In genomic region chr11:3451701-3452163, GRCm38 (mm10) we compare ENCODE assay signal across 8 mouse cellular contexts. TPM values are rescaled to one million over a fixed set of nuclear protein-coding genes. Genes with fewer than 3 reads are reported as not detected.
DNase-seq lines count a peak whose midpoint lies in the region; ATAC-seq and TF ChIP-seq lines count a peak whose summit lies in the region.

No protein-coding gene starts in this region.

- no peak for TF ChIP-seq POLR2A in kidney, adult 2 months (IDR thresholded peaks at IDR 0.05; ENCODE audit: low read depth, low read length)
- no peak for TF ChIP-seq POLR2A in ES-Bruce4 (IDR thresholded peaks at IDR 0.05; ENCODE audit: insufficient read depth, low read length)

- peak overlapping the region; percentile 92 for H3K4me2 ChIP-seq in heart, postnatal 0 days (ENCODE audit: low read depth, low read length)
- peak overlapping the region; percentile 77 for H3K4me2 ChIP-seq in limb, embryonic 15.5 days
- H3K4me2 ChIP-seq in midbrain, embryonic 14.5 days (ENCODE audit: low read length) = peak overlapping the region; percentile 77

- no peaks in the 10 kb centered on the region for H3K36me3 ChIP-seq in kidney, adult 2 months (ENCODE audit: control insufficient read depth, insufficient read depth, low read length)
- H3K36me3 ChIP-seq in ES-Bruce4 (ENCODE audit: control insufficient read depth, insufficient read depth, low read length, poor library complexity, severe bottlenecking) = no peaks in the 10 kb centered on the region
- H3K36me3 ChIP-seq in heart, postnatal 0 days (replicated peaks; ENCODE audit: control insufficient read depth, insufficient read depth, low read length) = no peaks in the 10 kb centered on the region
- peaks cover 12% of the 10 kb centered on the region for H3K36me3 ChIP-seq in limb, embryonic 15.5 days
- H3K36me3 ChIP-seq in midbrain, embryonic 14.5 days (ENCODE audit: control insufficient read depth, insufficient read depth, low read length) = peaks cover 7% of the 10 kb centered on the region; the same call in 1 of the 2 replicates

- H3K4me1 ChIP-seq in kidney, adult 2 months (ENCODE audit: control insufficient read depth, insufficient read depth, low read length) = peaks cover 3% of the 10 kb centered on the region; the same call in 1 of the 2 replicates
- peaks cover 2% of the 10 kb centered on the region for H3K4me1 ChIP-seq in ES-Bruce4 (ENCODE audit: control insufficient read depth, insufficient read depth, low read length)
- H3K4me1 ChIP-seq in heart, postnatal 0 days (ENCODE audit: control insufficient read depth, insufficient read depth) = peaks cover 4% of the 10 kb centered on the region; the same call in 1 of the 2 replicates
- peaks cover 14% of the 10 kb centered on the region for H3K4me1 ChIP-seq in limb, embryonic 15.5 days
- peaks cover 21% of the 10 kb centered on the region for H3K4me1 ChIP-seq in midbrain, embryonic 14.5 days (ENCODE audit: control insufficient read depth, insufficient read depth, low read length)

- peak; percentile 12 for ATAC-seq in common myeloid progenitor, adult 5-6 weeks (replicated peaks; ENCODE audit: low read depth, poor library complexity, severe bottlenecking)
- ATAC-seq in heart, postnatal 0 days (ENCODE audit: insufficient read depth, low read depth) = peak; percentile 37
- no peak; the same call in none of the 2 replicates for ATAC-seq in limb, embryonic 15.5 days (ENCODE audit: insufficient number of reproducible peaks, low FRiP score, low TSS enrichment, low read depth)
- no peak; the same call in none of the 2 replicates for ATAC-seq in midbrain, embryonic 14.5 days (ENCODE audit: low FRiP score, low TSS enrichment)

- TF ChIP-seq EP300 in ES-Bruce4 (IDR thresholded peaks at IDR 0.05; ENCODE audit: insufficient read depth, low read depth, low read length) = no peak
- no peak for TF ChIP-seq EP300 in heart, postnatal 0 days (IDR thresholded peaks at IDR 0.05; ENCODE audit: low read depth)

- TF ChIP-seq CTCF in kidney, adult 2 months (conservative IDR thresholded peaks at IDR 0.05; ENCODE audit: insufficient read depth, insufficient read length, low read depth, low read length) = no peak
- no peak for TF ChIP-seq CTCF in ES-Bruce4 (IDR thresholded peaks at IDR 0.05; ENCODE audit: low read depth, low read length)
- no peak for TF ChIP-seq CTCF in heart, postnatal 0 days (IDR thresholded peaks at IDR 0.05; ENCODE audit: low read depth)

- H3K27ac ChIP-seq in kidney, adult 2 months (ENCODE audit: insufficient read depth, low read depth, low read length) = peak overlapping the region; percentile 92
- peak overlapping the region; percentile 23 for H3K27ac ChIP-seq in ES-Bruce4 (ENCODE audit: insufficient read depth, low read length)
- H3K27ac ChIP-seq in heart, postnatal 0 days (ENCODE audit: low read depth) = peak overlapping the region; percentile 94
- peak overlapping the region; percentile 95 for H3K27ac ChIP-seq in limb, embryonic 15.5 days
- H3K27ac ChIP-seq in midbrain, embryonic 14.5 days (replicated peaks; ENCODE audit: low read depth, low read length) = peak overlapping the region; percentile 90

- H3K9ac ChIP-seq in ES-Bruce4 (ENCODE audit: low read depth, poor library complexity, severe bottlenecking) = peak overlapping the region; percentile 65
- H3K9ac ChIP-seq in heart, postnatal 0 days (replicated peaks; ENCODE audit: low read depth, low read length) = peak overlapping the region; percentile 66
- peak overlapping the region; percentile 85 for H3K9ac ChIP-seq in limb, embryonic 15.5 days
- peak overlapping the region; percentile 87 for H3K9ac ChIP-seq in midbrain, embryonic 14.5 days (replicated peaks; ENCODE audit: low read length)

- peak overlapping the region; percentile 77 for H3K4me3 ChIP-seq in kidney, adult 2 months (ENCODE audit: insufficient read depth, low read depth, low read length)
- peak overlapping the region; percentile 75 for H3K4me3 ChIP-seq in ES-Bruce4 (ENCODE audit: low read depth, low read length)
- H3K4me3 ChIP-seq in heart, postnatal 0 days (ENCODE audit: low read depth, low read length) = peak overlapping the region; percentile 69
- H3K4me3 ChIP-seq in limb, embryonic 15.5 days = peak overlapping the region; percentile 95
- peak overlapping the region; percentile 75 for H3K4me3 ChIP-seq in midbrain, embryonic 14.5 days (replicated peaks; ENCODE audit: low read depth, low read length)

- no peaks in the 10 kb centered on the region for H3K27me3 ChIP-seq in kidney, adult 2 months (replicated peaks; ENCODE audit: control insufficient read depth, insufficient read depth, low read length)
- H3K27me3 ChIP-seq in ES-Bruce4 (ENCODE audit: control insufficient read depth, insufficient read depth, low read length, poor library complexity, severe bottlenecking) = no peaks in the 10 kb centered on the region
- H3K27me3 ChIP-seq in heart, postnatal 0 days (ENCODE audit: control insufficient read depth, insufficient read depth, low read length) = no peaks in the 10 kb centered on the region
- no peaks in the 10 kb centered on the region for H3K27me3 ChIP-seq in limb, embryonic 15.5 days
- no peaks in the 10 kb centered on the region for H3K27me3 ChIP-seq in midbrain, embryonic 14.5 days (ENCODE audit: control insufficient read depth, insufficient read depth, low read length)

- H3K9me3 ChIP-seq in ES-Bruce4 (replicated peaks; ENCODE audit: control insufficient read depth, insufficient read depth, low read length, poor library complexity, severe bottlenecking) = no peaks in the 10 kb centered on the region
- no peaks in the 10 kb centered on the region for H3K9me3 ChIP-seq in heart, postnatal 0 days (replicated peaks; ENCODE audit: control insufficient read depth, low read length)
- no peaks in the 10 kb centered on the region for H3K9me3 ChIP-seq in limb, embryonic 15.5 days
- H3K9me3 ChIP-seq in midbrain, embryonic 14.5 days (ENCODE audit: control insufficient read depth, low read length) = no peaks in the 10 kb centered on the region

- no peak for DNase-seq in kidney, adult 2 months
- no peak for DNase-seq in kidney, adult 18-20 months
- DNase-seq in heart, postnatal 0 days (ENCODE audit: low spot score) = peak; percentile 45
- DNase-seq in midbrain, embryonic 14.5 days = no peak
- no peak for DNase-seq in cerebellum, postnatal 10 days

- WGBS in kidney, adult 2 months = under 1% methylated on average over 20 of the region's 20 CpGs
- WGBS in heart, postnatal 0 days = under 1% methylated on average over 20 of the region's 20 CpGs
- WGBS in limb, embryonic 15.5 days = under 1% methylated on average over 20 of the region's 20 CpGs
- under 1% methylated on average over 20 of the region's 20 CpGs for WGBS in midbrain, embryonic 14.5 days

RNA-seq across cellular contexts. Expression of gene Rnf185, which starts 0.4 kb away (rescaled TPM):
- polyA plus RNA-seq in kidney, adult 2 months (2012; rRNA removed) = 48.9 and 49.4 TPM in 2 replicates
- 20.4 and 21.4 TPM in 2 replicates for polyA plus RNA-seq in ES-Bruce4 (2011; ENCODE audit: insufficient read depth, insufficient read length, low read depth, missing spikeins)
- 6.4 and 8.4 TPM in 2 replicates for total RNA-seq in common myeloid progenitor, adult 5-6 weeks (2017)
- 41.2 and 82.6 TPM in 2 replicates for total RNA-seq in heart, postnatal 0 days (2014; rRNA removed; ENCODE audit: low replicate concordance)
- polyA plus RNA-seq in heart, postnatal 0 days (2015; fragmentation: Nextera tagmentation; extraction: Ambion mirVana) = 22.9 and 23.6 TPM in 2 replicates
- 32.8 and 35.7 TPM in 2 replicates for polyA plus RNA-seq in limb, embryonic 15.5 days (2015; fragmentation: Nextera tagmentation; extraction: Ambion mirVana)
- polyA plus RNA-seq in midbrain, embryonic 14.5 days (2014; fragmentation: Nextera tagmentation; extraction: Ambion mirVana) = 40.3 and 55.3 TPM in 2 replicates

RNA-seq across cellular contexts. Expression of gene Pla2g3, which starts 36.4 kb away (rescaled TPM):
- 0.19 and 0.27 TPM in 2 replicates for polyA plus RNA-seq in kidney, adult 2 months (2012; rRNA removed)
- polyA plus RNA-seq in ES-Bruce4 (2011; ENCODE audit: insufficient read depth, insufficient read length, low read depth, missing spikeins) = 0.28 TPM in 1 of 2 replicates, not detected in the other
- total RNA-seq in common myeloid progenitor, adult 5-6 weeks (2017) = not detected in 2 replicates
- 0.08 and 0.19 TPM in 2 replicates for total RNA-seq in heart, postnatal 0 days (2014; rRNA removed; ENCODE audit: low replicate concordance)
- 0.10 and 0.11 TPM in 2 replicates for polyA plus RNA-seq in heart, postnatal 0 days (2015; fragmentation: Nextera tagmentation; extraction: Ambion mirVana)
- 1.6 and 2.3 TPM in 2 replicates for polyA plus RNA-seq in limb, embryonic 15.5 days (2015; fragmentation: Nextera tagmentation; extraction: Ambion mirVana)
- 0.59 and 0.72 TPM in 2 replicates for polyA plus RNA-seq in midbrain, embryonic 14.5 days (2014; fragmentation: Nextera tagmentation; extraction: Ambion mirVana)

RNA-seq across cellular contexts. Expression of gene Limk2, which starts 42.7 kb away (rescaled TPM):
- 41.3 and 48.7 TPM in 2 replicates for polyA plus RNA-seq in kidney, adult 2 months (2012; rRNA removed)
- polyA plus RNA-seq in ES-Bruce4 (2011; ENCODE audit: insufficient read depth, insufficient read length, low read depth, missing spikeins) = 186 and 190 TPM in 2 replicates
- 13.8 and 28.4 TPM in 2 replicates for total RNA-seq in common myeloid progenitor, adult 5-6 weeks (2017)
- total RNA-seq in heart, postnatal 0 days (2014; rRNA removed; ENCODE audit: low replicate concordance) = 38.3 and 55.1 TPM in 2 replicates
- 31.0 and 32.8 TPM in 2 replicates for polyA plus RNA-seq in heart, postnatal 0 days (2015; fragmentation: Nextera tagmentation; extraction: Ambion mirVana)
- polyA plus RNA-seq in limb, embryonic 15.5 days (2015; fragmentation: Nextera tagmentation; extraction: Ambion mirVana) = 102 and 108 TPM in 2 replicates
- 155 and 172 TPM in 2 replicates for polyA plus RNA-seq in midbrain, embryonic 14.5 days (2014; fragmentation: Nextera tagmentation; extraction: Ambion mirVana)

RNA-seq across cellular contexts. Expression of gene Inpp5j, which starts 52.9 kb away (rescaled TPM):
- polyA plus RNA-seq in kidney, adult 2 months (2012; rRNA removed) = 24.0 and 28.0 TPM in 2 replicates
- 0.22 TPM in 1 of 2 replicates, not detected in the other for polyA plus RNA-seq in ES-Bruce4 (2011; ENCODE audit: insufficient read depth, insufficient read length, low read depth, missing spikeins)
- total RNA-seq in common myeloid progenitor, adult 5-6 weeks (2017) = not detected in 2 replicates
- 7.1 and 9.4 TPM in 2 replicates for total RNA-seq in heart, postnatal 0 days (2014; rRNA removed; ENCODE audit: low replicate concordance)
- 12.4 and 12.8 TPM in 2 replicates for polyA plus RNA-seq in heart, postnatal 0 days (2015; fragmentation: Nextera tagmentation; extraction: Ambion mirVana)
- 0.65 and 0.79 TPM in 2 replicates for polyA plus RNA-seq in limb, embryonic 15.5 days (2015; fragmentation: Nextera tagmentation; extraction: Ambion mirVana)
- polyA plus RNA-seq in midbrain, embryonic 14.5 days (2014; fragmentation: Nextera tagmentation; extraction: Ambion mirVana) = 3.2 and 4.7 TPM in 2 replicates

Comparison
In these comparisons a context has a peak if more than half of its experiments do, and no peak if none do; other contexts are left out.
1. H3K27ac ChIP-seq: peak in every context shown above with its lines; median percentile 95 in limb, embryonic 15.5 days; 94 in heart, postnatal 0 days; 92 in kidney, adult 2 months; 90 in midbrain, embryonic 14.5 days; 23 in ES-Bruce4.
2. ATAC-seq: peak in common myeloid progenitor, adult 5-6 weeks (single experiment) and heart, postnatal 0 days (single experiment); none in limb, embryonic 15.5 days (single experiment) and midbrain, embryonic 14.5 days (single experiment).
3. Peak in every context shown above with its lines, with median percentiles within 50 percentile points of each other: H3K4me3 ChIP-seq, H3K9ac ChIP-seq and H3K4me2 ChIP-seq.